Mouse (Mus musculus) layer of hippocampus, postnatal 10 days (tissue): Measurements from ENCODE around the gene Samt3. TPM values are rescaled to one million over a fixed set of nuclear protein-coding genes. Genes with fewer than 3 reads are reported as not detected.

Source experiments
- DNase-seq, 2 experiments: peaks; one replicate each; pipeline ENCODE4 v3.0.0; 2021; ENCODE audit warnings: low spot score in 2 of 2
- long read RNA-seq: library from polyadenylated mRNA; stranded (forward); transcript quantifications from one replicate; pipeline ENCODE4 v2.0.0, GENCODE M21; 2023
- total RNA-seq, 2 experiments: library from RNA; stranded (reverse); gene quantifications; 2 replicates each; pipeline ENCODE4 v1.2.3; 2021

Gene Samt3
- not detected for total RNA-seq
- long read RNA-seq: 0 reads

- DNase-seq: no peak
Observed at GRCm38 (mm10) chrX:86043899-86044298, at the start of gene Samt3. Gene Samt3, plus strand, starts transcription at chrX:86044199.

GRCm38 (mm10) chrX:86016591-86016990, 27.4 kb upstream of the Samt3 start:
- DNase-seq: no peak

- DNase-seq: no peak
Observed at GRCm38 (mm10) chrX:86088672-86089071, 44.7 kb downstream of the Samt3 start.

Other genes starting within 250 kb of the Samt3 start
- under 1 TPM; 0.09 to 0.11 TPM for gene 5430427O19Rik, start 173.8 kb upstream of the Samt3 start, total RNA-seq
- under 1 TPM; 0.18 TPM for gene Nr0b1, start 147.6 kb downstream of the Samt3 start, total RNA-seq